Mouse (Mus musculus) hindbrain, embryonic 14.5 days (tissue): Measurements from ENCODE around the gene Fabp6. TPM values are rescaled to one million over a fixed set of nuclear protein-coding genes. Genes with fewer than 3 reads are reported as not detected.

Experiments used
- ATAC-seq: fragments of 200-750 bp; cut with Nextera tagmentation; 2 replicates; pipeline ENCODE4 v1.8.0; 2017; ENCODE audit warnings: moderate number of reproducible peaks, mild to moderate bottlenecking, moderate TSS enrichment, moderate library complexity; ENCODE audit not compliant: low FRiP score
- DNase-seq: peaks from one replicate; pipeline ENCODE4 v3.0.0-alpha.2; 2015; ENCODE audit warnings: low spot score
- H3K27ac ChIP-seq: fragments of 300-500 bp; sonication (generic); 2 replicates; pipeline ENCODE4 v1.5.1; 2014; ENCODE audit warnings: mild to moderate bottlenecking, moderate library complexity
- H3K27me3 ChIP-seq: fragments of 300-500 bp; sonication (generic); 2 replicates; pipeline ENCODE4 v1.6.1; 2014; ENCODE audit warnings: mild to moderate bottlenecking, low read length, mixed read lengths; ENCODE audit not compliant: control insufficient read depth, insufficient read depth
- H3K36me3 ChIP-seq: fragments of 300-500 bp; sonication (generic); replicated peaks from 2 replicates; pipeline ENCODE4 v1.6.1; 2014; ENCODE audit not compliant: control insufficient read depth, insufficient read depth
- H3K4me1 ChIP-seq: fragments of 300-500 bp; sonication (generic); replicated peaks from 2 replicates; pipeline ENCODE4 v1.6.1; 2014; ENCODE audit warnings: antibody characterized with exemption, low read length, mixed read lengths; ENCODE audit not compliant: control insufficient read depth, insufficient read depth
- H3K4me2 ChIP-seq: fragments of 300-500 bp; sonication (generic); replicated peaks from 2 replicates; pipeline ENCODE4 v1.6.1; 2014; ENCODE audit warnings: mild to moderate bottlenecking, moderate library complexity
- H3K4me3 ChIP-seq: fragments of 300-500 bp; sonication (generic); replicated peaks from 2 replicates; pipeline ENCODE4 v1.5.1; 2014; ENCODE audit warnings: mild to moderate bottlenecking, low read length
- H3K9ac ChIP-seq: fragments of 300-500 bp; sonication (generic); 2 replicates; pipeline ENCODE4 v1.6.1; 2014
- H3K9me3 ChIP-seq: fragments of 300-500 bp; sonication (generic); 2 replicates; pipeline ENCODE4 v1.6.1; 2016; ENCODE audit warnings: low read length; ENCODE audit not compliant: control insufficient read depth
- WGBS: fragments of 180-500 bp; shearing (Covaris S2); extraction: QIAGEN DNeasy Blood & Tissue Kit; methylation state at CpG from one replicate; pipeline ENCODE4 v1.1.7; 2014; 5-methylcytosine and 5-hydroxymethylcytosine counted together
- polyA plus RNA-seq: library from polyadenylated mRNA; unstranded; fragments of >200 nt; fragmentation: Nextera tagmentation; extraction: Ambion mirVana; gene quantifications from 2 replicates; pipeline ENCODE4 v1.2.1, GENCODE M21; 2014

The Fabp6 gene
- polyA plus RNA-seq, 1 experiment from 2014 or later, result not detected

GRCm38 (mm10) chr11:43610006-43610661 lies 8.8 kb upstream of the Fabp6 start:
- DNase-seq (no peak), ATAC-seq (no peak)
- Histone ChIP-seq H3K4me1 (peaks cover 7% of the 10 kb centered on the region; the same call in 1 of the 2 replicates), H3K9ac (no peak overlapping the region), H3K4me3 (no peak overlapping the region), H3K4me2 (no peak overlapping the region), H3K9me3 (no peaks in the 10 kb centered on the region), H3K27me3 (no peaks in the 10 kb centered on the region), H3K27ac (no peak overlapping the region), H3K36me3 (no peaks in the 10 kb centered on the region)
- WGBS, result 68% methylated on average over 10 of the region's 10 CpGs

DNA sequence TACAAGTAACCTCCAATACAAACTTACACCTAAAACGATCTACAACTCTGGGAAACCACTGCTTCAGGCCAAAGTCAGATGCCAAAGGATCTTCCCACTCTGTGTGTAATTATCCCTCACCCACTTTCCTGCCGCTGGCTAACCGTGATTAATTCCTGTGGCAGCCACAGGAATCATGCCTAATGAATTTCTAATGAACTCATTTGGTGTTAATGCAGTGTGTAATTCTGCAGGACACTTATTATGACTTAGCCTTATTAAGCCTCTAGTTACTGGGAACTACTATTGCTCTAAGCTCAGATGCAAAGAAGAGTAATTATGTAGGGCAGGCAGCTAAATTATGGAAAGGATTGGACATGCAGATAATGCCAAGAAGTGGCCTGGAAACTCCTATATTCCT lies 7.1 kb upstream of the Fabp6 start:
- Histone ChIP-seq H3K4me2 (no peak overlapping the region), H3K27me3 (no peaks in the 10 kb centered on the region), H3K36me3 (no peaks in the 10 kb centered on the region), H3K9me3 (no peaks in the 10 kb centered on the region), H3K27ac (peak overlapping the region; percentile 66; the same call in 1 of the 2 replicates), H3K4me1 (peaks cover 7% of the 10 kb centered on the region; the same call in 1 of the 2 replicates), H3K9ac (no peak overlapping the region), H3K4me3 (no peak overlapping the region)
- WGBS, result 27% methylated on average over 3 of the region's 3 CpGs
- DNase-seq (peak; percentile 65), ATAC-seq (peak; percentile 51; the same call in 1 of the 2 replicates)

GRCm38 (mm10) chr11:43605859-43606258 lies 4.5 kb upstream of the Fabp6 start:
- Histone ChIP-seq H3K4me3 (no peak overlapping the region), H3K27me3 (no peaks in the 10 kb centered on the region), H3K27ac (no peak overlapping the region), H3K4me2 (no peak overlapping the region), H3K36me3 (no peaks in the 10 kb centered on the region), H3K9me3 (no peaks in the 10 kb centered on the region), H3K4me1 (no peaks in the 10 kb centered on the region; the same call in 1 of the 2 replicates), H3K9ac (no peak overlapping the region)
- DNase-seq, result no peak
- no peak for ATAC-seq
- 91% methylated on average over 6 of the region's 6 CpGs for WGBS

GRCm38 (mm10) chr11:43604891-43605290 lies 3.6 kb upstream of the Fabp6 start:
- 92% methylated on average over 6 of the region's 6 CpGs for WGBS
- DNase-seq (no peak), ATAC-seq (no peak)
- no peaks in the 10 kb centered on the region for H3K9me3 ChIP-seq
- no peak overlapping the region for H3K9ac ChIP-seq
- no peaks in the 10 kb centered on the region for H3K27me3 ChIP-seq
- H3K36me3 ChIP-seq, result no peaks in the 10 kb centered on the region
- no peak overlapping the region for H3K27ac ChIP-seq
- H3K4me3 ChIP-seq, result no peak overlapping the region
- no peaks in the 10 kb centered on the region; the same call in 1 of the 2 replicates for H3K4me1 ChIP-seq
- H3K4me2 ChIP-seq, result no peak overlapping the region

- DNase-seq (no peak), ATAC-seq (no peak)
- Histone ChIP-seq H3K4me2 (no peak overlapping the region), H3K9me3 (no peaks in the 10 kb centered on the region), H3K4me1 (no peaks in the 10 kb centered on the region; the same call in 1 of the 2 replicates), H3K9ac (no peak overlapping the region), H3K27me3 (no peaks in the 10 kb centered on the region), H3K4me3 (no peak overlapping the region), H3K27ac (no peak overlapping the region), H3K36me3 (no peaks in the 10 kb centered on the region)
- WGBS, result 98% methylated on average over 2 of the region's 2 CpGs
Measured at GRCm38 (mm10) chr11:43604207-43604606, 2.9 kb upstream of the Fabp6 start.

DNA sequence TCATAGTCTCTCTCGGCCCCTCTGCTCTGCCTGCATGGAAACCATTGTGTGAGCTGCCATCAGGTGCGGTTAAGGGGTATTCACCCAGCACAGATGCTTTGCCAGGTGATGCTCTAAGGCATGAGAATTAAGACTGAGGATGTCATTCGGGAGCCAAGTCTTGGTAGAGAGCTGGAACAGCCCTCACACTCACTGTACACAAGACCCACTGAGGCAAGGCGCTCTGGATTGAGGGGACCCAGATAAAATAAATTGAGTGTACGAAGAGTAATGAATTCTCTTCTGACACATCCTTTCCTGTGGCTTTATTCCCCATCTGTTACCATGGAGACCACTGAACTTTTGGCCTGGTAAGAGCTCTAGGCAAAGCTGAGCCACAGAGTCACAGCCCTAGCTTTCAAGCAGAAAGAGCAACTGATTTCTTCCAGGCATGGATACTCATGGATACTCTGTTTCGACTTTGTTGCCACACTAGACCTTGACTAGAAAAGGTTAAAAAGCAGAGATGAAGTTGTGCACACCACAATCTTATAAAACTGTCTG lies 11.7 kb downstream of the Fabp6 start:
- Histone ChIP-seq H3K4me1 (no peaks in the 10 kb centered on the region; the same call in 1 of the 2 replicates), H3K36me3 (peaks cover 15% of the 10 kb centered on the region), H3K9me3 (no peaks in the 10 kb centered on the region), H3K27me3 (no peaks in the 10 kb centered on the region), H3K9ac (no peak overlapping the region), H3K27ac (no peak overlapping the region), H3K4me2 (no peak overlapping the region), H3K4me3 (no peak overlapping the region)
- no peak for ATAC-seq
- 56% methylated on average over 6 of the region's 6 CpGs for WGBS
- no peak for DNase-seq

DNA sequence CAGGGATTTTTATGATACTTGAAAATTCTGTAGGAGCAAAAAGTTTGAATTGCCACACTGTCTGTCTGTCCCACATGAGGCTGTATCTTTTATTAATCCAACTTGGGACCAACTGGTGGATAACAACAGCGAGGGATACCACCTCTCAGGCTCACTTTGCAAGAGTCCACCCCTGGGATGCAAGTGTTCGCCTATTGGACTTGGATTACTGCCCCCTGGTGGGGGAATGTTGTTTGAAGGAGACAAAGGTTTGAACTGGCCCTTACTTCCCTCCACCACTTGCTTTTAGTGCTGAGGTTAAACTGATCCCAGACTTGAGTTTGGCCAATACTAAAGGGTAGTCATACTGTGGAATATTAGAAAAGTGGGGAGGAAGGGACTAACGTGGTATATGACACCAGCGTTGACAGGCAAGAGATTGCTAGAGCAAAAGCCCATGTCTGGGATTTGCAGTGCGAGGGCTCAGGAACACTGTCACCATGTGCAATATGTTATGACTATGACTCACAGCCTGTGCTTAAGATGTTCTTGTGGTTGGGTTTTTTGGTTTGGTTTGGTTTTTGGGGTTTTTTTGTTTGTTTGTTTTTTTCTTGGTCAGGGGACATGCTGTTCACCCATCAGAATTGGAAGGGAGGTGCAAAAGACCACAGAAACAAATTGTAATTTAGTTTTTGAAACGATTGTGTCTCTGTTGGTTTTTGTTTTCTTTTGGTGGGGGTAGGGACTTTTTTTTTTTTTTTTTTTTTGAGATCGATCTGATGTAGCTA lies 14.8 kb downstream of the Fabp6 start, which contains the start of gene 4933415A04Rik:
4933415A04Rik (plus strand) TSS at position 717 of the 767 bp plus-strand sequence.
- Histone ChIP-seq H3K4me1 (no peaks in the 10 kb centered on the region; the same call in 1 of the 2 replicates), H3K9me3 (no peaks in the 10 kb centered on the region), H3K4me3 (no peak within 1 kb of the TSS), H3K27me3 (no peaks in the 10 kb centered on the region), H3K4me2 (no peak within 1 kb of the TSS), H3K27ac (no peak within 1 kb of the TSS), H3K9ac (no peak within 1 kb of the TSS), H3K36me3 (peaks cover 22% of the 10 kb centered on the region)
- WGBS, result 74% methylated on average over 7 of the region's 7 CpGs
- DNase-seq (peak; percentile 80), ATAC-seq (no peak)

GRCm38 (mm10) chr11:43585211-43586005 lies 15.9 kb downstream of the Fabp6 start:
- no peaks in the 10 kb centered on the region; the same call in 1 of the 2 replicates for H3K4me1 ChIP-seq
- 87% methylated on average over 22 of the region's 22 CpGs for WGBS
- ATAC-seq (no peak), DNase-seq (no peak)
- no peaks in the 10 kb centered on the region for H3K9me3 ChIP-seq
- no peak overlapping the region for H3K4me2 ChIP-seq
- H3K9ac ChIP-seq, result no peak overlapping the region
- no peak overlapping the region for H3K4me3 ChIP-seq
- no peaks in the 10 kb centered on the region for H3K27me3 ChIP-seq
- no peak overlapping the region for H3K27ac ChIP-seq
- peaks cover 29% of the 10 kb centered on the region for H3K36me3 ChIP-seq
